Mouse (Mus musculus) cortical plate, adult 2 months (tissue): ENCODE measurements around the gene Cyp3a41a. TPM values are rescaled to one million over a fixed set of nuclear protein-coding genes. Genes with fewer than 3 reads are reported as not detected.
"Not testable (repeated sequence)": the region's sequence is repeated elsewhere in the genome, so short reads cannot be mapped to it uniquely, and the experiment has no call there.

Source experiments
- H3K27ac ChIP-seq: fragments of 200-500 bp; 2 replicates; pipeline ENCODE4 v1.5.1; 2012; ENCODE audit warnings: low read length, control low read depth, inconsistent platforms; ENCODE audit not compliant: insufficient read depth
- H3K4me1 ChIP-seq: fragments of 200-500 bp; 2 replicates; pipeline ENCODE4 v1.6.1; 2011; ENCODE audit warnings: low read length; ENCODE audit not compliant: control insufficient read depth, insufficient read depth
- H3K4me3 ChIP-seq: fragments of 200-500 bp; 2 replicates; pipeline ENCODE4 v1.5.1; 2011; ENCODE audit warnings: mild to moderate bottlenecking, low read length, control low read depth; ENCODE audit not compliant: insufficient read depth
- CTCF ChIP-seq: fragments of 200-500 bp; IDR thresholded peaks from 2 replicates; pipeline ENCODE4 v1.5.1; 2011; ENCODE audit warnings: mild to moderate bottlenecking, control low read depth, low read length; ENCODE audit not compliant: insufficient read depth; ENCODE audit errors: extremely low read depth
- POLR2A ChIP-seq: fragments of 200-500 bp; IDR thresholded peaks from 2 replicates; pipeline ENCODE4 v1.6.1; 2011; ENCODE audit warnings: mild to moderate bottlenecking, low read length, control low read depth; ENCODE audit not compliant: insufficient read depth; ENCODE audit errors: extremely low read depth
- polyA plus RNA-seq: library from polyadenylated mRNA; depleted of rRNA; stranded (reverse); fragments of >200 nt; gene quantifications from 2 replicates; pipeline ENCODE4 v1.2.3, GENCODE M21; 2012; rRNA removed

Cyp3a41a gene
- not detected in 2 replicates for polyA plus RNA-seq

DNA sequence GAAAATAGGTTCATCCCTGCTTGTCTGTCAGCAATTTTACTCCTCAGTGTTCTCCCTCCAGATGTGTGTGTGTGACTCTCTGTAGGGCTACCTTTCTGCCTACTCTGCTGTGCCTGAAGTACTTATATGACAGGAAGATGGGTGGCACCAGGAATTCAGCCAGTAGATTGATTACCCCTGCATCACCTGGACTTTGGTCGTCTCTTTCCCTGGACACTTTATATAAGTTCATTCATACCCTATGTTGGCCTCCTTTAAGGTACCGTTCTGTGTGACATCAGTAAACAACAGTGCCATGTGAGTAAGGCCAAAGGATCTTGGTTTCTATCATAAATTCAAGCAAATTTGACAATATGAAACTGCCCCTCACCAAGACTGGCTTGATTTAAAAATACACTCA, at the start of gene Cyp3a41a:
Gene Cyp3a41a (minus strand): TSS at position 101 of the 400 bp plus-strand sequence.
- H3K27ac ChIP-seq, H3K4me1 ChIP-seq, H3K4me3 ChIP-seq: not testable (repeated sequence)

DNA sequence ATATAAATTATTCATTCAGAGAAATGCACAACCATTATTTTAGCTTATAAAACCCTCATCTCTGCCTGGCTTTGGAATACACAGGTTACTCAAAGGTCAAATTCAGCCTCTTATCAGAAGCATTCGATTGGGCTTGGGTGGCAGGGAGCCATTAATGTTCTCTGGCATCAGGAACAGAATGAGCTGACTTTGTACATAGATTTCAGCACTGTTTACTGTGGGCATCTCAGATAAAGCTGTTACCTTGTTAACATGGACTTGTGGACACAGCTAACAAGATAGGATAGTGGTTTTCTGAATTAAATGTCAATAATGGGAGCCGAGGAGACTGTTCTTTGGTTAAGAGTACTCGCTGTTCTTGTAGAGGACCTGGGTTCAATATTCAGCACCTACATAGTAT, 17.6 kb upstream of the Cyp3a41a start:
- H3K27ac ChIP-seq, H3K4me1 ChIP-seq, H3K4me3 ChIP-seq: not testable (repeated sequence)

DNA sequence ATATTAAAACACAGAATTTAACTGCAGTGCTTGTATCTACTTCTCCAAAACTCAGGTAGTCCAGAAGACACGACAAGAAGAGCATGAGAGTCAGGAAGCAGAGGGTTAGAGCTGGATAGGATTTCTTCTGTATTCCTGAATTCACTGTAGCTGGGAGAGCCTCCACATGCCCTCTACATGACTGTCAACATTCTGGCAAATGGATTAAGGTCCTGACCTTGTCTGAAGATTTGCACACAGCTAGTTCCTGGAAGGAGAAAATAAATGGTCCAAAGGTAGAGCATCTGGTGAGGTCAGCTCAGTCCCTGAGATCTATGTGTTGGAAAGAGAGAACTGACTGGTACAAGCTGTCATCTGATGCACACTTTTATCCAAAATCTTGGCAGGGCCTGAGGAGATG, 5.6 kb downstream of the Cyp3a41a start:
- not testable (repeated sequence) for H3K4me3 ChIP-seq, H3K4me1 ChIP-seq, H3K27ac ChIP-seq

DNA sequence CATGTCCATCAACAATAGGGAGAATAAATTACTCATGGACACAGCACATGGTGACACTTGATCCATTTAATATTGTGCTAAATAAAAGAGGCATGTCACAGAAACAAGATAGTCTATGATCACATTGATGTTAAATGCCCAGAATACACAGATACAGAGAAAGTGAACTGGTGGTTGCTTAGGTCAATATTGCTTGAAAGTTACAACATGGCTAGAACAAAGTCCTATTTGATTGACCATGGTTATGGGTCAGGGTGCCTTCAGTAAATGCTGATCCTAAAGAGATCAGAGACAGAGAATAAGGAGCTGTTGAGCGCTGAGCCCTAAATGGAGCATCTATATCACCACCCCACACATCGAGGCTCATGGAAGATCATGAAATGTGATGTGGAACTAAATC, 12.6 kb downstream of the Cyp3a41a start:
- H3K27ac ChIP-seq, H3K4me3 ChIP-seq, H3K4me1 ChIP-seq: not testable (repeated sequence)

DNA sequence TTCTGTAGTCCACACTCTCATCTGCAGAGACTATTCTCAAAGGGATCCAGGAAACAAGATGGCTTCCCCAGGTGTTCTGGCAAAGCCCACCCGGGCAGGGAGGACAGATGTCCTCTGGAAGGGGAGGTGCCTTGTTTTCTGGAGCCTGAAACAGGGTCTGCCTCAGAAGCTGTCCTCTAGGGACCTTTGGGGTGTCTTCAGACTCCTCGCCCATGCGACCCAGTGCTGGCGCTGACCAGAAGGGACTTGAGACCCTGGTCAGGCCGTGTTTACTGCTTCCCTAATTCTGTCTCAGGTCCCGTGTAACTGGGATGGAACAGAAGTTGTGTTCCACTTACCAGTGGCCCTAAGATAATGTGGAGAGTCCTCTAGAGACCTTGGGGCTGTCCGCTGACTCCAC, 57.9 kb downstream of the Cyp3a41a start:
- H3K4me3 ChIP-seq = no peak overlapping the region
- no peaks in the 10 kb centered on the region for H3K4me1 ChIP-seq
- TF ChIP-seq CTCF = no peak
- no peak for TF ChIP-seq POLR2A
- no peak overlapping the region for H3K27ac ChIP-seq

DNA sequence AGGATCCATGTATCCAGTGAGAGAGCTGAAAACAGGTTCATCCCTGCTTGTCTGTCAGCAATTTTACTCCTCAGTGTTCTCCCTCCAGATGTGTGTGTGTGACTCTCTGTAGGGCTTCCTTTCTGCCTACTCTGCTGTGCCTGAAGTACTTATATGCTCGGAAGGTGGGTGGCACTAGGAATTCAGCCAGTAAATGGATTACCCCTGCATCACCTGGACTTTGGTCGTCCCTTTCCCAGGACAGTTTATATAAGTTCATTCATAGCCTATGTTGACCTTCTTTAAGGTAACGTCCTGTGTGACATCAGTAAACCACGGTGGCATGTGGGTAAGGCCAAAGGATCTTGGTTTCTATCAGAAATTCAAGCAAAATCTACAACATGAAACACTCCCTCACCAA, 72.2 kb downstream of the Cyp3a41a start:
- no peak overlapping the region for H3K27ac ChIP-seq
- no peaks in the 10 kb centered on the region for H3K4me1 ChIP-seq
- no peak overlapping the region for H3K4me3 ChIP-seq
- TF ChIP-seq CTCF (no peak), POLR2A (no peak)

Other genes starting within 250 kb of the Cyp3a41a start
- gene Cyp3a41b, start 135.4 kb downstream of the Cyp3a41a start, polyA plus RNA-seq = not detected in 2 replicates
- gene Cyp3a44, start 85.7 kb upstream of the Cyp3a41a start, polyA plus RNA-seq = not detected in 2 replicates
- gene Cyp3a11, start 159.8 kb upstream of the Cyp3a41a start, polyA plus RNA-seq = not detected in 2 replicates